ENCODE assay signal across 25 mouse cellular contexts in genomic region chr17:74773556-74773955, GRCm38 (mm10).
"Had no signal": no experiment of that assay in that cellular context is flagged by ENCODE, and none has a peak within 500 bp of the region (broad histone marks: within the 10 kb centered on the region; RNA-seq: fewer than 3 reads in every experiment).

No protein-coding gene starts in this region.

- ATAC-seq: hindbrain, embryonic 16.5 days; inflammation-experienced regulatory T-cells, adult 6 months; intestine, embryonic 15.5 days; intestine, postnatal 0 days; liver, postnatal 0 days had no signal

- DNase-seq: gastrocnemius, postnatal 14 days; heart, adult 2 months; heart, postnatal 10 days; heart, postnatal 4 days; kidney, adult 18-20 months; kidney, adult 8-10 months; kidney, postnatal 10 days; kidney, postnatal 25 days; kidney, postnatal 4 days; liver; liver, embryonic 13.5 days; liver, postnatal 0 days had no signal

- H3K27ac ChIP-seq: heart, adult 2 months; heart, embryonic 10.5 days; hindbrain, embryonic 10.5 days; hindbrain, embryonic 12.5 days; hindbrain, embryonic 14.5 days; intestine, embryonic 15.5 days; left cerebral cortex, adult 2 months; limb, embryonic 10.5 days; limb, embryonic 12.5 days; liver, embryonic 13.5 days; liver, embryonic 15.5 days had no signal

- H3K36me3 ChIP-seq: heart, embryonic 10.5 days; heart, embryonic 12.5 days; hindbrain, embryonic 12.5 days; limb, embryonic 12.5 days; liver, embryonic 15.5 days had no signal

- H3K9ac ChIP-seq: heart, embryonic 12.5 days; hindbrain, embryonic 12.5 days; hindbrain, embryonic 14.5 days; intestine, embryonic 15.5 days; limb, embryonic 12.5 days; liver, embryonic 13.5 days; liver, embryonic 15.5 days; liver, postnatal 0 days had no signal

- H3K4me1 ChIP-seq: heart, embryonic 10.5 days; heart, embryonic 12.5 days; hindbrain, embryonic 12.5 days; intestine, embryonic 15.5 days; liver, embryonic 13.5 days; liver, embryonic 15.5 days had no signal

- H3K9me3 ChIP-seq: heart, embryonic 10.5 days; heart, embryonic 12.5 days; hindbrain, embryonic 10.5 days; hindbrain, embryonic 12.5 days; intestine, embryonic 15.5 days; limb, embryonic 10.5 days; limb, embryonic 12.5 days; liver, embryonic 13.5 days; liver, embryonic 15.5 days had no signal

- H3K4me3 ChIP-seq: heart, adult 2 months; heart, embryonic 10.5 days; heart, embryonic 12.5 days; hindbrain, embryonic 10.5 days; hindbrain, embryonic 12.5 days; intestine, embryonic 15.5 days; left cerebral cortex, adult 2 months; limb, embryonic 10.5 days; limb, embryonic 12.5 days; liver, embryonic 13.5 days; liver, embryonic 15.5 days had no signal
